Mouse (Mus musculus): ENCODE data around the gene Tgfbr3. TPM values are rescaled to one million over a fixed set of nuclear protein-coding genes. Genes with fewer than 3 reads are reported as not detected.

Gene Tgfbr3
- total RNA-seq, 2 experiments from 2014 or later: 16.7 to 21.4 TPM

DNA sequence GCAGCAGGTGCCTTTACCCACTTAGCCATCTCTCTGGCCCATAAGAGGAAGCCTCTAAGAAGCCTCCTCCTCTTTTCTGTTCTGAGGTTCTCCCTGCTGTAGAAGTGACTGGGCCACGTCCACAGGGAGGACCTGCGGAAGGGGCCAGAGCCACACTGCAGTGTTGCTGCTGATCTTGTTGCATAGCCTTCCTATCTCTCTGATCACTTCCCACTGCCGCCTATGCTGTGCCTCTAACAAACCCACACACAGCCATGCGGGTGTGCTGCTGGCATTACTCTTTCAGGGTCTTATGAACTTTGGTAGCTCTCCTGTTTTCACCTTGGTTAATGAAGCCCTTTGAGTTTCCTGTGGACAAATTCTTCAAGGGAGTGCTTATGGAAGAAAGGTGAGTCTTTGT is 144.3 kb downstream of the Tgfbr3 start:
- no peak for DNase-seq

DNA sequence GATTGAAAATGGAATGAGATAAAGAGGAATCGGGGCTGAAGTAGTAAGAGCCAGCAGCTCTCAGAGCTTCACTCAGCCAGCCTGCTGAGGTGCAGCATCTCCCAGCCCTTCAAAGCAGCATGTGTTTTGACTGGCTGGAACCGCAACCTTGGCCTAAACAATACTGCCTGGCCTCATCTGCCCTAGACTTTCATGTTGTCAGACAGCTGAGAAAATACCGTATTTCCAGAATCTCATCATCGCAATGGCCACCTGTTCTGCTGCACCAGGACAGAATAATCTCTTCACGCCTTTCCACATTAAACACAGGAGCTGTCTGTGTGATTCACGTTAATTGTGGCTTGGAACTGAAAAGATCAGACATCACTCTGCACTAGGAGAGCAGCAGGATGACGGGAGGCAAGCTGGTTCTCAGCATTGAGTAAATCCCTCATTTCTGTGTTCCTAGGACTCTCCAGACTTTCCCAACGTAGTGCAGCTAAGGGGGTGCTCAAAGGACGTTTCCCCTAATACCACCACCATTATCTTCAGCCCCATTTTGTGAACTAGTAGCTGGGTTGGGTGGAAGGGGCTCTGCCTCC is 145.1 kb downstream of the Tgfbr3 start:
- peak in 1 of 2 experiments; percentile 30 for DNase-seq

DNA sequence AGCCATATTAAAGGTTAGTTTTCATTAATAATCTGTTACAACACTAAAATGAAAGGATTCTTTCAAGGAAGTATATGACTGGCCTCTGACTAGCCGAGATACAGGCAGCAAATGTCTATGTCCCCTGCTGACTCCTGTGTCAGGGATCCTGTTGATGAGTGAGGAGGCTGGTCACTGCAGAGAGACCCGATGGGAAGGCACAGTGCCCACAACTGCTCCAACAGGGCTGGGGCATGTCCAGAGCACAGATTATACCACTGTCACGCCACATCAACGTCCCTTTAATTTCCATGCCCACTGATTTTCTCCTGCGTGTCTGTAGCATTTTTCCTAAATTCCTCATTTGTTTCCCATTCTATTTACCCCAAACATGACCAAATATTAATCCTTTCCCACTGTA is 146.0 kb downstream of the Tgfbr3 start:
- no peak for DNase-seq

DNA sequence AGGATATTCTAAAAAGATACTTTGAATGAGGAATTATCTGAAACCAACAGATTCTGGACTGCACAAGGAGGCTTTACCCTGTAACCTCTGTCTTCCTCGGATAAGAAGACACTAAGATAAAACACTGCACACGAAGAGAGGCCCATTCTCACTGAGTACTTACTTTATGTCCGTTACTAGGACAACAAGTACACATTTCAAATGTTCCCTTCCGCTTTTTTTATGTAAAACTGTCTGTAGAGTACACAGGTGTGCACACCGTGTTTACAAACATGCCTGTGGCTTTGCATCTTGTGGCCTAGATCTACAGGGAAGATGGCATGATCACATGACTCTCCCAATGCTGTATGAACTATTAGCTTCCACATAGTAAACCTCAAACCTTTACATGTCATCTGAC is 146.6 kb downstream of the Tgfbr3 start:
- no peak for DNase-seq

DNA sequence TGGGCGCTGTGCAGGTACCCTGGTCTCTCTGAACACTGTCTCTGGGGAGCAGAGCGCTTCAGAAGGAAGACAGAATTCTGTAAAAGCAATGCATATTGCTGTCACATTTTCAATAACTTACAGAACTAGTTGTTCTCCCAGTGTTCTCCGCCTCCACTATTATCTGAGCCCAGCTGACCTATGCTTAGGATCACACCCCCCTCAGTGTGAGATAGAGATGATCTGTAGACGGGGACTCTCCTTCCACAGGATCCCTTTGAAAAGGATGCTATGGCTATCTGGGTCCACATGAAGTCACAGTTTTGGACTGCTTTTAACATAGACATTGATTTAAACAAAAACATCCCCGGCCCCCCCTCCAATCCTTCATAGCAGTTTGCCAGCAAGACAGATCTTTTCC is 148.1 kb downstream of the Tgfbr3 start:
- no peak for DNase-seq

DNA sequence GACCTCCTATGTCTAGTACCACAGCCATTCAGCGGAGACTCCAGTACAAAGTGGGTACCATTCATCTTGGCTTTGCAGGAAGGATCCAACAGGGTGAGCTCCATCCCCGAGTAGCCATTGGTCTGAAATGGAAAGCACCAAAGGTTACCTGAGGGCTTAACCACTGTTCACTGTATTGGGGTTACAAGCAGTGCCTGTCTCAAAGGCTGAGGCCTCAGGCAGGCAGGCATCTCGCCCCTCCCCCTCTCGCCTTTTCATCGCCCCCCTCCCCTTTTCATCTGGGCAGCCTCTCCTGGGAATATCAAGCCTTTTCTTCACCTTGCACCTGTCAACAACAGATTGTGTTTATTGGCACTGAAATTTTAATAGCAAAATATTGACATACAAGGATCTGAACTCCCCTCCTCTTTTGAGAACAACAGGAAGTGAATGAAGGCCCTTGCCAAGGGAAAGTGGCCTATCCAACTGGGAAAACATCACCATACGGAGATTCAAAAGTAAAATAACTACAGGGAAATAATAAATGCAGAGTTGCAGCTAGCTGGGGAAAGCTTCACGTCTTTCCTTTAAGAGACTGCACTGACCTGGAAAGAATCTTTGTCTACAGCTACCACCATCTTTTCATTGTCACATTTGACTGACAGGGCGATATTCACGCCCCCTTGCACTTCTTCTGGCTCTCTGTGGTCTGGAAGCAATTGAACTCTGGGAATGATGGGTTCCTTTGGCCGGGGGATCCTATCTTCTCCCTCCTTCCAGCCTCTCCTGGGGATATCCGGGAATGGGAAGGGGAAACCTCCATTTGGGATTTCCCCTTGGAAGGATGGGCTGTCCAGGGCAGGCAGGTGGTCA is 149.4 kb downstream of the Tgfbr3 start:
- DNase-seq: no peak

DNA sequence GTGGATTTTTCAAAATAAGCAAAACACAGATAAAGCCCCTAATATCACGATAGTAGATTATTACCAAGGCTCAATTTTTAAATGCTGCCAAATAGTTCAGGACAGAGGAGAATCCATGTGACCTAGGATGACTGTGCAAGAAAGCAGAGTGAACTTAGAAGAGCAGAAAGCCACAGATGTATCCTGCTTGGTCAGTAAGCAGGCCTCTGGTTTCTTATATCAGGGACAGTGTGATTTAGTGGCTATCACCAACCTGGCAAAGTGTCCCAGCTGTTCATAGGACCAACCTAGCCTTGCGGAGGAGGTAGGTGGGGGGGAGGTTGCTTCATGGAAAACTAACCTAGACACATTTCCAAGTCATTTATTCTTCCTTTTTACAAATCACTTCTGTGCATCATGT is 156.1 kb downstream of the Tgfbr3 start:
- DNase-seq: no peak

DNA sequence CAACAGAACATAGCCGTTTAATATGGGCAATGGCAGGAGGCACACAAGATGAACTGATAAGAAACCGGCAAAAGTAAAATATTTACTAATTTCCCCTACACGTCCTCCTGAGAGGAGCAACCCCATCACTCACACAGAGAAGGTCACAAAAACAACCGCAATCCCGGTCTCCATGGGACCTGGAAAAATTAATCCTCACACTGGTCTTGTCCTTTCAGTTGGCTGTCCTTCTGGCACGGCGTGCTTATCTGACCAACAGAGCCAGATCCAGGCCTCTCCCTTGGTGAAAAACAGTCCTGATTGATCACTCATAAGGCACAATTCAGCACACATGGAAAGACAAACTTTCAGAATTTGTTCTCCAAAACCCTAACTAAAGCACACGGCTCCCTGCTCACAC is 157.2 kb downstream of the Tgfbr3 start:
- DNase-seq: no peak

DNA sequence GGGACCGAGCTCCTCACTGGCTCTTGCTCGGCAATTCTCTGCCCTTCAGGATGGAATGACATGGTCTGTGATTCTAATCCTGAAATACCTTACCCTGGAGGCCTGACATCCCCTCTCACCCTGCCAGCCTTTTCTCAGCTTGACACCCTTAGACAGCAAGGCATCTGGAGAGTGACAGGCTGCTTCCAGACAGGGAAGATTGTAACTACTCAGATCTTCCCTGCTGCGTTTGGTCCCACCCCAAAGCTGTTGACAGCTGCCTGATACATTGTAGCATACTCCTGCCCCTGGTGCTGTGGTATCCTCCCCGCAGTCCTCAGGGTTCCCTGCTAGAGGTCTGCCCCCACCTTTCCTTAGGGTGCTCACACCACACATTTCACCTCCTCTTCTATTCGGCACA is 160.1 kb downstream of the Tgfbr3 start:
- no peak for DNase-seq

DNA sequence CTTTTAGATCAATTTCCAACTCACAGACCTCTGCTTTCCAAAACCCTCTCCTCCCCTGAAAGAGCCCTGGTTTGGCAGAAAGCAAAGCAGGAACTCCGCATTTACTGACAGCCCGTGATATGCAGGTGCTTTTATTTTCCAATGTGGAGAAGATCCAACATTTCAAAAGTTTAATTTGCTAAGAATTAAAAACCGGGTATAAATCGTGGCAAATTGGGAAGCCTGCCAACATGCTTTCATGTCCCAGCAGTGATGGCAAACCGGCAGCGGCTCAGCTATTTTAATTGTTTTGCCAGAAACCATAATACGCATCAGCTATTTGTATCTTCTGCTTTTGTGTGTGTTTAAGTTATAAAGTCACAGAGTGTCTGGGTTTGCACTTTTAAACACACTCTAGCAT is 162.9 kb downstream of the Tgfbr3 start:
- DNase-seq: no peak

DNA sequence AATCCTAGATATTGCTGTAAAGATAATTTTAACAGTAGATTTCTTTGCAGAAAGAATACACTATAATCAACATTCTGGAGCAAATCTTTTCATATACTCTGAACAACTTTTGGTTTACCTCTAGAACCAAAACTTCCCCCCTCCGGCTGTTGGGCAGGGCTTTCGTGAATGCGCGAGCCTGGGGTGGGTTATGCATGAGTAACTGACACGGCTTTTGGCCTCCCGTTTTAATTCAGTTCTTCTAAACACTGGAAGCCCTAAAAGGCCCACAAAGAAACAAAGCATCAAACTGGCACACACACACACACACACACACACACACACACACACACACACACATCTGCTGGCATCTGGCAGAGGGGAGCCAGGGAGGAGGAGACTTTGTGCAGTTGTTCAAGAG is 164.3 kb downstream of the Tgfbr3 start:
- DNase-seq: no peak

DNA sequence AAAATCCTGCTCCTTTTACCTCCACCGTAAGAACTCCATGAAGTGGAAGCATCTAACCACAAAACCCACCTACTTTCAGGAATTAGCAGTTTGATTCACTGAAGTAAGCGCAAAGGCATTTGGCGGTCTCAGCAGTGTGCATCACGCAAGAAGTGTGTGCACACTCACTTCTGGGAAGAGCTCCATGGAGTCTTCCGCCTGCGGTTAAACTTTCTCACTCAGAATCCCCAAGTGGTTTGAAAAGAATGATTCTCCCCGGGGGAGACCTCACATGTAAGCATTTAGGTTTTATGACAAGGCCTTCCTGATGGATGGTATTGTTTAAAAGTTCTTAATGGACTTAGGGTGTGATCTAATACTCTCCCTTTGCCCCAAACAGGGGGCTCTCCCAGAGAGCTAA is 164.9 kb downstream of the Tgfbr3 start:
- no peak for DNase-seq

DNA sequence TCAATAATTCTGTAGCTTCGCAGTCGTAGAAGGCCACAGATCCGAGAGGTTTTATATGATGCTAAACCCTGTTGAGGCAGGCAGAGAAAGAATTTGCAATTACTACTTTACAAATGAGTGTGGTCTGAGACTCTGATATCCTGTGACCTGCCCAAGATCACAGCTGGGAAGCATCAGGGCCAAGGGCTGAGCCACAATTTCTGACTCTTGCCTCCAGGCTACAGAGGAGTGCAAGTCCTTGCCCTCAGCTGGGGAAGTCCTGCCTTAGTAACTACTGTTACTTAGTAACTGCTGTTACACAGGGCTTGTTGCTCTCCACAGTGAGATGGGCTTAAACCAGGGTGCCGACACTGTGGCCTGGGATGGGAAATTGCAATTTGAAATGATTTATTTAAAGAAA is 166.8 kb downstream of the Tgfbr3 start:
- DNase-seq: no peak

DNA sequence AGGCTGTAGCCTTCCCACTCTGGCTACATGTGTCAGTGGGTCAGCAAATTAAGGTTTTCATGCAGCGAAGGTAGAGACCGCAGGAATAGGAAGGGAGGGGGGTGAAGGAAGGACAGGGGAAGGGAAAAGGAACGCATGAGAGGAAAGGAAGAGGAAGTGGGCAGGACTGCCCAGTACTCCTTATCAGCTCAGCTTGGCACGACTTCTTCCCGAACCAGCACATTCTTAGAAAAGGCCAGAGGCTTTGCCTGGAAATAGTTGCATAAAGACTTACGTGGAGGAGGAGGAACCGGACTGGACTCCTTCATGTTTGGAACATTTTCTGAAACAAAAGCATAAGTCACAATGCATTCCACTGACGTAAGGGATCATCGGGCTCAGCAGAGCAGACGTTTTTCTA is 168.3 kb downstream of the Tgfbr3 start:
- no peak for DNase-seq

DNA sequence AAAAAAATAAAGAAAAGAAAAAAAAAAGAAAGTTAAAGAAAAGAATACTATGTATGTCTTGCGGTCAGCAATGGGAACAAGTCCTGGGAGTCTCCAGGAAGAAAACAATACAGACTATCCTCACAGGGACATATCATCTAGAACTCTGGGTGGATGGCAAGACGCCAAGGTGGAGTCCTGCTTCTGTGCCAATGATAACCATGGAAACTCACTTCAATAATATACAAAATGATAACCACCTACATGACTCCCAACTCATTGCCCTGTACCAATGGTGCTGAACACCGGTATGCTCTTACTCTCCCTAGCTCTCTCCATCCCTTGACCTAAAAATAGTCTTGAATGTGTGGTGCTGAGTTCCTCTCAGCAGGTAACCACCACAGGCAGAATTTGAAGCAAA is 168.8 kb downstream of the Tgfbr3 start:
- DNase-seq: no peak

DNA sequence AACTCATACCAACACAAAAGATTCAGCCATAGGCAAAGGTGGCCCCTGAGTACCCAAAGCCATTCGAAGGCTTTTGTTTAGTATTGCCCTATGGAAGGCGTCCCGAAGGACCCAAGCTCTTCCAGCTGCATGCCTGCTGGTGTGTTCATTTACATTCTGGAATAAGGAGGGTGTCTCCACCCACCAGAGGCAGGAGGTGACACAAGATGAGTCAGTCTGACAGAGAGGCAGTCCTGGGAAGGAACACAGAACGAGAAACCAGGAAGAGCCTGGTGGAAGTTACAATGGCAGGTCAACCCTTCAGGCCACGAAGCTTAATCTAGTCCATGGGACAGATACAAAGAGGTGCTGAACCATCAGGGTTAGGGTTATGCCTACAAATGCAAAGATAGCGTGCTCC is 169.5 kb downstream of the Tgfbr3 start:
- DNase-seq: no peak

DNA sequence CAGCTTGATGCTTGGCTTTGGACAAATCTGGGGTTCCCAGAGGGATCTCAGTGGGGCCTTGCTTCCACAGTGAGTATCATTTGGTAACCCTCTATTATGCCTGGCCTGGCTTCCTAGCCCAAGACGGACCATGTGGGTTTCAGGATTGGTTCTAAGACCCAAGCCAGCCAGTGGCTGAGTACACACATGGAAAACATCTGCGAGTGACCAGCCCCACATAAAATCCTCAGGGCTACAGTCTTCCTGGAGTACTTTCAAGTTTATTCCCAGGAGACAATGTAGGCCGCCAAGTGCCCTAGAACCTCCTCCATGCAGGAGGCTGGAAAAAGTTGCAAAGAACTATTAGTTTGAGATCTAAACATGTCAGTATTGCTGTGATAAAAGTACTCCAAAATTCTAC is 172.6 kb downstream of the Tgfbr3 start:
- DNase-seq: no peak

DNA sequence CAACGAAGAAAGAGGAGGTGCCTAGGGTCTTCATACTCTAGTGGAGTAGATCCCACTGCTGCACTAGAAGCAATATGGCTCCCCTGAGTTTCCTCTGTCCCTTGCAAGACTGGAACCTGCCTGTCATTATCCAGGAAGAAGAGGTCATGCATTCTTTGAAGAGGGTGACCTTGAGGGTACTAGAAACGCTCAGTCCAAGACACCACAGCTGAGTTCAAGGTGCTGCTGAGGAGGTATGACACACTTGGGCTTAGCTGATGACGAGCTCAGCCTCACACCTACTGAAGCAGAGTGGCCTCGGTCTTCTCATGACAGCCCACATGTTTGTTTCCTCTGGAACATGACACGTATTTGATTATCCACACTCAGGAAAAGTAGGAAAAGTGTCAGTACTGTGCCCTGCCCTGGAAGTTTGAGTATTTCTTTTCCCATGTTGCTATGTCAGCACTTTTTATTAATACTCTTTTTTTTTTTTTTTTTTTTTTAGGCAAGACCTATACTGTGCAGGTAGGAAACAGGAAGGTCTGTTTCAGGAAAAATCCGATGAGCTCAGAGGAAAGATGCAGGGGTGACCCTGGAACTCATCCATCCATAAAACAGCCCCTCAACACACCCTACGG is 176.7 kb downstream of the Tgfbr3 start:
- DNase-seq: no peak

DNA sequence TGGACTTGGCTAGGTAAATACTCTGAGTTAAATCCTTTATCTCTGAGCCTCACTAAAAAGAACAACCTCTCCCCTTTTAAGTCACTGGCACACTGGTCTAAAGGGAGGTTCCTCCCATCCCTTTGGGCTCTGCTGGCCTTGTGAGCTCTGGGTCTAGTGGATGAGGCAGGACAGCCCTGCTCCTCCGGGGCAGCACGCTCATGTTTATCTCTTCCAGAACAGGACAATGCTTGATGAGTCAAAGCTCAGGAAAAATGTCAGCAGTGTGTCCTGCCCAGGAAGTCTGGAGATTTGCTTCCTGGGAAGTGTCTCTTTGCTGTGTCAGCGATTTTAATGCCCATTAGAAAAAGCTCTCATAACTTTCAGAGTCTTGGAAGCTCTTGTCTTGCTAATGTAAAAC is 177.6 kb downstream of the Tgfbr3 start:
- no peak for DNase-seq

DNA sequence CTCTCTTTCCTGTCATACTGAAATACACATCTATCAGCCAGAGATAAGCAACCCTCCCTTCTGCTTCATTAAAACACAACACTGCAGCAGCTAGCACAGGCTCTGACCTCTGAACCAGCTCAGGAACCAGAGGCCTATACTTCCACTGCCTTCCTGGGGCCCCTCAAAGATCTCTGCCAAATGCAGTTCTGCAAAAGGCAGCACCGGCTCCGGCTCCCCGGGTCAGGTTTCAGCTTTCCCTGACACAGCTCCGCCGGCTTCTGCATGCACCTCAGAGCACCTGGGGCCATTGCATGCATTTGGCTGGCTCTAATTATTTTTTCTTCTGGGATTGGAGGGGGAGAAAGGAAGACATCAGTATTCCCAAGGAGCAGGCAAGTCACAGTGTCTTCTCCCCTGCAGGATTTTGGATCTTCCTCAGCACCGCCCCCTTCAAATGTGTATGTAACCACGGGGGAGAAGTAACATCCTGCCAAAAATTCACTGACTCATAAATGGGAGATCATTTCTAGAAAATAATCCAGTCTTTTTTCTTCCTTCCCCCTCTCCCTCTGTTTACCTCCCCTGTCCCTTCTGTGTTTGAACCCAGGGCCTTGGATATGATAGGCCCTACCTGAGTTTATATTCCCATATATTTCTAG is 178.4 kb downstream of the Tgfbr3 start:
- peak; percentile 20 to 29 for DNase-seq

DNA sequence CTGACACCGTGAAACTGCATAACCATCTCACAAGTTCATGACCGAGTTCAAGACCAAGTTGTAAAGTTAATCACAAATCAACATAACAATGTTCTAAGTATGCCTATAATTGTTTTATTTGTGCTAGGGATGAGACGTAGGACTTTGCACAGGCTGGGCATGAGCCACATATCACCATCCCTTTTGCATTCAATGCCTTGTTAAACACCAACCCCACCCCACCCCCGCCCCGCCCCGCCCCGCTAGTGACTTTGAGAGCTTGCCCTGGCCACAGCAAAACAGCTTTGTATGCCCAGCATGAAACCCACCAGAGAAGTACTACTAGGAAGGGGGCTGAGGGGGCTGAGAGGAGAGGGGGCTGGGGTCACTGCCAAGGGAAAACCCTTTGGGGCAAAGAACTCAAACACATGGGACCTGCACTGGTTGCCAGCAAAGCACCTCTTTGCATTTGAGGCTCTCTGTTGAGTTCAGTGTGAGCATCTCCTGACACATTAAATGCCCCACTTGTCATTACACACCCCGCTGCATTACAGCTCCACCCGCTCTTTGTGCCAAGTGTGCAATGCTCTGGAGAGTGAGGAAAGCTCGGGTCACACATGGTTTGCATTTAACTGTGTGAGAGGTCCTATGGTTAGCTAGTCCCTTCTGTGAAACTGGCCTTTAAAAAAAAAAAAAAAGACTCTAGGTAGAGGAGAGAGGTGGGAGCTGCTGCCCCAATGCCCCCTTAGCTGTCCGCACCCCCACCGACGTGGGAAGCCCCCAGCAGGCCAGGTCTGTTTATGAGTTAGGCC is 179.1 kb downstream of the Tgfbr3 start:
- DNase-seq: no peak

DNA sequence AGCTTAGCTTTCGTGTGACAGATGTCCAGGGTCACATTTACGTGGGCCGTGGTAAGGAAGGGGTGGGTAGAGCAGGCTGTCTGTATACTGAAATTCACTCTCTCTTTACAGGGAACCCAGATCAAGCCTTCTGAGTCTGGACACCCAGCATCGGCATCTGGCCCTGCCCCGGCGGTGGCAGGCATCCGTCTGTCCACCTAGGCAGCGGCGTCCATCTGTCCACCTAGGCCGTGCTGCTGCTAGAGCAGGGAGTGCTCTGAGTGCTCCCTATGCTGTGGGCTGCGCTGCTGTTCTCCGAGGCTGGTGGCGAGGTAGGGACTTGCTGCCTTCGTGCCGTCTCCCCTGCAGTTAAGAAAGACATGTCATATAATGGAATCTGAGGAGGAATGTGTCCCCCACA is 180.0 kb downstream of the Tgfbr3 start:
- no peak for DNase-seq

DNA sequence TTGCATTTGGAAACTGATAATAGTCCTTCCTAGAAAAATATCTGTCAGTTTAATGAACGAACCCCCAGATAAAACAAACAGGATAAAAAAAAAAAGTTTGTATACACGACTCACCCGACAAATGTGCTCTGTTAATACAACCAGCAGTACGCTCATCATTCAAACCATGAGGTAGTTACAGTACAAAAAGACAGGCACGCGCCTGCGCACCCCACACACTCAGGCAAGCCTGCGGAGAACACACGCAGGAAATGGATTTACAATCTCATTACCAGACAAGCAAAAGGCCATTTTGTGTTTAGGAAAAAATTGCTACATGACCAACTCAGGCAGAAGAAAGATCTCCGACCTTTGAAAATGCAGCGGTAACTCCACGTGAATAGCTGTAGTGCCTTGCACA is 182.6 kb downstream of the Tgfbr3 start:
- DNase-seq: no peak

Measured in layer of hippocampus, postnatal 36 days (tissue).